ENCODE assay signal across 9 mouse cellular contexts in genomic region chr17:35665957-35666515, GRCm38 (mm10). TPM values are rescaled to one million over a fixed set of nuclear protein-coding genes. Genes with fewer than 3 reads are reported as not detected.
DNase-seq lines count a peak whose midpoint lies in the region; ATAC-seq and TF ChIP-seq lines count a peak whose summit lies in the region.
"Had no signal": no experiment of that assay in that cellular context is flagged by ENCODE, and none has a peak within 500 bp of the region (broad histone marks: within the 10 kb centered on the region; RNA-seq: fewer than 3 reads in every experiment).

No protein-coding gene starts in this region.

- H3K27ac ChIP-seq in heart, postnatal 0 days (ENCODE audit: low read depth), result no peak overlapping the region
- H3K27ac ChIP-seq in ES-E14 (ENCODE audit: insufficient read depth, low read depth, low read length, poor library complexity, severe bottlenecking), result no peak overlapping the region
- no peak overlapping the region for H3K27ac ChIP-seq in cortical plate, adult 2 months (ENCODE audit: insufficient read depth, low read length)

- H3K4me1 ChIP-seq in heart, postnatal 0 days (ENCODE audit: control insufficient read depth, insufficient read depth), result peaks cover 6% of the 10 kb centered on the region; the same call in 1 of the 2 replicates
- H3K4me1 ChIP-seq in ES-E14 (ENCODE audit: control insufficient read depth in 2 of 2, insufficient read depth in 2 of 2, low read length in 2 of 2, poor library complexity in 1 of 2), result peaks cover 0 to 9% of the 10 kb centered on the region in 2 experiments; a peak in 1 of 4 replicates
- H3K4me1 ChIP-seq in cortical plate, adult 2 months (ENCODE audit: control insufficient read depth, insufficient read depth, low read length), result no peaks in the 10 kb centered on the region

- TF ChIP-seq CTCF in heart, postnatal 0 days (IDR thresholded peaks at IDR 0.05; ENCODE audit: low read depth), result peak; percentile 39
- TF ChIP-seq CTCF in cortical plate, adult 2 months (IDR thresholded peaks at IDR 0.05; ENCODE audit: extremely low read depth, insufficient read depth, low read length), result peak; percentile 70

- H3K4me2 ChIP-seq in heart, postnatal 0 days (ENCODE audit: low read depth, low read length), result no peak overlapping the region

- no peak overlapping the region for H3K9ac ChIP-seq in heart, postnatal 0 days (replicated peaks; ENCODE audit: low read depth, low read length)
- H3K9ac ChIP-seq in ES-E14 (ENCODE audit: insufficient read depth, low read depth, low read length, poor library complexity, severe bottlenecking), result peak overlapping the region; percentile 34

- peaks cover 39% of the 10 kb centered on the region for H3K36me3 ChIP-seq in heart, postnatal 0 days (replicated peaks; ENCODE audit: control insufficient read depth, insufficient read depth, low read length)
- peaks cover 51% of the 10 kb centered on the region for H3K36me3 ChIP-seq in ES-E14 (ENCODE audit: control insufficient read depth, insufficient read depth, low read length, poor library complexity, severe bottlenecking)

- no peak for TF ChIP-seq EP300 in heart, postnatal 0 days (IDR thresholded peaks at IDR 0.05; ENCODE audit: low read depth)

- in situ Hi-C loops in ES-E14 (cut with MboI; ENCODE audit: low sequenced_read_pairs in 2 of 2, unreplicated experiment in 2 of 2), result no loop called here

- TF ChIP-seq POLR2A in cortical plate, adult 2 months (IDR thresholded peaks at IDR 0.05; ENCODE audit: extremely low read depth, insufficient read depth, low read length), result no peak

- DNase-seq in heart, postnatal 0 days (ENCODE audit: low spot score), result peak; percentile 16
- DNase-seq in heart, adult 9 months (ENCODE audit: low spot score in 2 of 2), result no peak
- no peak for DNase-seq in ES-E14 (ENCODE audit: low read depth, low spot score)
- peak; percentile 63 for DNase-seq in kidney, postnatal 10 days
- peak; percentile 75 for DNase-seq in lung, postnatal 36 days
- DNase-seq in retina, embryonic 14.5 days (ENCODE audit: low spot score), result no peak

- no peaks in the 10 kb centered on the region for H3K27me3 ChIP-seq in heart, postnatal 0 days (ENCODE audit: control insufficient read depth, insufficient read depth, low read length)

- H3K9me3 ChIP-seq in heart, postnatal 0 days (replicated peaks; ENCODE audit: control insufficient read depth, low read length), result no peaks in the 10 kb centered on the region
- no peaks in the 10 kb centered on the region for H3K9me3 ChIP-seq in ES-E14 (ENCODE audit: control insufficient read depth, insufficient read depth, low read depth, low read length)

- no peak overlapping the region for H3K4me3 ChIP-seq in heart, postnatal 0 days (ENCODE audit: low read depth, low read length)
- peak overlapping the region in 1 of 2 experiments; percentile 29; a peak in 2 of 4 replicates for H3K4me3 ChIP-seq in ES-E14 (ENCODE audit: insufficient read depth in 1 of 2, low read depth in 1 of 2, low read length in 2 of 2, poor library complexity in 1 of 2, severe bottlenecking in 1 of 2)
- H3K4me3 ChIP-seq in cortical plate, adult 2 months (ENCODE audit: insufficient read depth, low read length), result no peak overlapping the region; the same call in 1 of the 2 replicates

- no peak for ATAC-seq in heart, postnatal 0 days (ENCODE audit: insufficient read depth, low read depth)
- no peak for ATAC-seq in activated CD4-positive, CD25-positive, alpha-beta regulatory T cell, adult 4 months

- WGBS in heart, postnatal 0 days, result 82% methylated on average over 17 of the region's 17 CpGs

TF ChIP-seq in ES-E14, 5 proteins besides CTCF, POLR2A, EP300 and RAD21:
- TF ChIP-seq CHD2 (IDR thresholded peaks at IDR 0.05; ENCODE audit: low read depth, low read length) (no peak), ZNF384 (IDR thresholded peaks at IDR 0.05; ENCODE audit: low read depth, low read length) (no peak), HCFC1 (IDR thresholded peaks at IDR 0.05; ENCODE audit: borderline replicate concordance, insufficient read depth, low read length) (no peak), ZC3H11A (IDR thresholded peaks at IDR 0.05; ENCODE audit: borderline replicate concordance, low read depth, low read length) (no peak), MAFK (IDR thresholded peaks at IDR 0.05; ENCODE audit: insufficient read depth, low read depth, low read length) (no peak)

RNA-seq across cellular contexts. Expression of gene Vars2, which starts 1.4 kb away (rescaled TPM):
- 25.5 and 59.8 TPM in 2 replicates for total RNA-seq in heart, postnatal 0 days (2014; rRNA removed; ENCODE audit: low replicate concordance)
- 9.4 and 9.8 TPM in 2 replicates for polyA plus RNA-seq in heart, postnatal 0 days (2015; fragmentation: Nextera tagmentation; extraction: Ambion mirVana)
- total RNA-seq in ES-E14 (2012; rRNA removed), result 58.5 and 90.3 TPM in 2 replicates
- 34.5 and 38.9 TPM in 2 replicates for polyA plus RNA-seq in cortical plate, adult 2 months (2012; rRNA removed)
- 10 to 100 TPM in 1 of 2 experiments, 1 to 10 TPM in 1; 9.3 to 11.8 TPM for polyA plus RNA-seq in activated CD4-positive, CD25-positive, alpha-beta regulatory T cell, adult 4 months (2017; shearing (Covaris generic))

RNA-seq across cellular contexts. Expression of gene Gtf2h4, which starts 7.5 kb away (rescaled TPM):
- total RNA-seq in heart, postnatal 0 days (2014; rRNA removed; ENCODE audit: low replicate concordance), result 21.0 and 24.2 TPM in 2 replicates
- 18.0 and 21.2 TPM in 2 replicates for polyA plus RNA-seq in heart, postnatal 0 days (2015; fragmentation: Nextera tagmentation; extraction: Ambion mirVana)
- 75.3 and 83.0 TPM in 2 replicates for total RNA-seq in ES-E14 (2012; rRNA removed)
- 29.8 and 32.9 TPM in 2 replicates for polyA plus RNA-seq in cortical plate, adult 2 months (2012; rRNA removed)
- 10 to 100 TPM; 11.5 to 30.4 TPM for polyA plus RNA-seq in activated CD4-positive, CD25-positive, alpha-beta regulatory T cell, adult 4 months (2017; shearing (Covaris generic))

RNA-seq across cellular contexts. Expression of gene Mucl3, which starts 22.5 kb away (rescaled TPM):
- not detected in 2 replicates for total RNA-seq in heart, postnatal 0 days (2014; rRNA removed; ENCODE audit: low replicate concordance)
- polyA plus RNA-seq in heart, postnatal 0 days (2015; fragmentation: Nextera tagmentation; extraction: Ambion mirVana), result not detected in 2 replicates
- 0.85 and 1.1 TPM in 2 replicates for total RNA-seq in ES-E14 (2012; rRNA removed)
- 0.06 TPM in 1 of 2 replicates, not detected in the other for polyA plus RNA-seq in cortical plate, adult 2 months (2012; rRNA removed)
- under 1 TPM in 1 of 2 experiments, not detected in 1; 0.36 TPM for polyA plus RNA-seq in activated CD4-positive, CD25-positive, alpha-beta regulatory T cell, adult 4 months (2017; shearing (Covaris generic))

RNA-seq across cellular contexts. Expression of gene Ddr1, which starts 38.4 kb away (rescaled TPM):
- 105 and 206 TPM in 2 replicates for total RNA-seq in heart, postnatal 0 days (2014; rRNA removed; ENCODE audit: low replicate concordance)
- 63.9 and 71.8 TPM in 2 replicates for polyA plus RNA-seq in heart, postnatal 0 days (2015; fragmentation: Nextera tagmentation; extraction: Ambion mirVana)
- total RNA-seq in ES-E14 (2012; rRNA removed), result 46.0 and 78.8 TPM in 2 replicates
- 42.8 and 44.9 TPM in 2 replicates for polyA plus RNA-seq in cortical plate, adult 2 months (2012; rRNA removed)
- under 1 TPM; 0.66 to 0.71 TPM for polyA plus RNA-seq in activated CD4-positive, CD25-positive, alpha-beta regulatory T cell, adult 4 months (2017; shearing (Covaris generic))

RNA-seq across cellular contexts. Expression of gene Gm9573, which starts 39.6 kb away (rescaled TPM):
- total RNA-seq in heart, postnatal 0 days (2014; rRNA removed; ENCODE audit: low replicate concordance), result not detected in 2 replicates
- not detected in 2 replicates for polyA plus RNA-seq in heart, postnatal 0 days (2015; fragmentation: Nextera tagmentation; extraction: Ambion mirVana)
- total RNA-seq in ES-E14 (2012; rRNA removed), result not detected in 2 replicates
- 0.09 and 0.10 TPM in 2 replicates for polyA plus RNA-seq in cortical plate, adult 2 months (2012; rRNA removed)
- polyA plus RNA-seq in activated CD4-positive, CD25-positive, alpha-beta regulatory T cell, adult 4 months (2017; shearing (Covaris generic)), result not detected
- polyA plus RNA-seq: heart, embryonic 16.5 days had no signal

Comparison
In these comparisons a context has a peak if more than half of its experiments do, and no peak if none do; other contexts are left out.
1. DNase-seq: peak in heart, postnatal 0 days (single experiment), kidney, postnatal 10 days (single experiment) and lung, postnatal 36 days (single experiment); none in heart, adult 9 months (0 of 2), ES-E14 (single experiment) and retina, embryonic 14.5 days (single experiment).